Mouse (Mus musculus) retina, postnatal 1 day (tissue): ENCODE measurements around the gene Tbx6.
A peak's percentile ranks its signal among the peaks of the same experiment; 100 is the strongest.
"Not testable (repeated sequence)": the region's sequence is repeated elsewhere in the genome, so short reads cannot be mapped to it uniquely, and the experiment has no call there.

Source experiments
- DNase-seq: peaks from one replicate; pipeline ENCODE4 v3.0.0-alpha.2; 2012

Tbx6 gene

GRCm38 (mm10) chr7:126770784-126771183 is 10.5 kb upstream of the Tbx6 start:
- DNase-seq = no peak

- DNase-seq = no peak
Observed at GRCm38 (mm10) chr7:126773351-126773750, 7.9 kb upstream of the Tbx6 start.

GRCm38 (mm10) chr7:126774463-126774862 is 6.8 kb upstream of the Tbx6 start:
- DNase-seq = no peak

GRCm38 (mm10) chr7:126775185-126775977 is 5.9 kb upstream of the Tbx6 start:
- no peak for DNase-seq

- DNase-seq = no peak
Observed at GRCm38 (mm10) chr7:126775978-126776234, 5.4 kb upstream of the Tbx6 start.

- peak; percentile 96 for DNase-seq
Observed at GRCm38 (mm10) chr7:126776598-126777057, 4.7 kb upstream of the Tbx6 start, which contains the start of gene Ypel3. Ypel3 (plus strand) TSS chr7:126776955.

GRCm38 (mm10) chr7:126777476-126777875 is 3.8 kb upstream of the Tbx6 start:
- no peak for DNase-seq

GRCm38 (mm10) chr7:126778147-126778546 is 3.1 kb upstream of the Tbx6 start:
- no peak for DNase-seq

GRCm38 (mm10) chr7:126779101-126779500 is 2.2 kb upstream of the Tbx6 start:
- DNase-seq = not testable (repeated sequence)

- DNase-seq = peak; percentile 91
Observed at GRCm38 (mm10) chr7:126779983-126780970, 1.0 kb upstream of the Tbx6 start.

GRCm38 (mm10) chr7:126781661-126782370 is 533 bp downstream of the Tbx6 start:
- no peak for DNase-seq

- DNase-seq = no peak
Observed at GRCm38 (mm10) chr7:126782693-126783092, 1.4 kb downstream of the Tbx6 start.

- no peak for DNase-seq
Observed at GRCm38 (mm10) chr7:126784469-126784868, 3.2 kb downstream of the Tbx6 start.

GRCm38 (mm10) chr7:126785056-126785455 is 3.8 kb downstream of the Tbx6 start:
- DNase-seq = no peak

GRCm38 (mm10) chr7:126786142-126786541 is 4.9 kb downstream of the Tbx6 start:
- no peak for DNase-seq

GRCm38 (mm10) chr7:126789141-126789540 is 7.9 kb downstream of the Tbx6 start:
- no peak for DNase-seq

- peak; percentile 99 for DNase-seq
Observed at GRCm38 (mm10) chr7:126791851-126792720, 10.8 kb downstream of the Tbx6 start, which contains the start of gene Ppp4c. Ppp4c (minus strand) TSS chr7:126792496.

GRCm38 (mm10) chr7:126792721-126793443 is 11.6 kb downstream of the Tbx6 start:
- DNase-seq = no peak

GRCm38 (mm10) chr7:126793456-126794270 is 12.4 kb downstream of the Tbx6 start:
- DNase-seq = no peak

GRCm38 (mm10) chr7:126794271-126794605 is 13.0 kb downstream of the Tbx6 start:
- DNase-seq = no peak
